Mouse (Mus musculus): Measurements from ENCODE around the gene Sox5. TPM values are rescaled to one million over a fixed set of nuclear protein-coding genes. Genes with fewer than 3 reads are reported as not detected.

Sox5 gene
- total RNA-seq, 2 experiments from 2014 or later: 15.5 to 16.1 TPM

- no peak for DNase-seq (ENCODE audit: low spot score in 2 of 2)
These were observed 955.8 kb downstream of the Sox5 start for GRCm38 (mm10) chr6:143825966-143826365.

GRCm38 (mm10) chr6:143825086-143825485 is 956.7 kb downstream of the Sox5 start:
- no peak for DNase-seq (ENCODE audit: low spot score in 2 of 2)

GRCm38 (mm10) chr6:143788446-143788845 is 993.3 kb downstream of the Sox5 start:
- DNase-seq (ENCODE audit: low spot score in 2 of 2): no peak

- DNase-seq (ENCODE audit: low spot score in 2 of 2): no peak
These were observed 994.4 kb downstream of the Sox5 start for GRCm38 (mm10) chr6:143787360-143787759.

- no peak for DNase-seq (ENCODE audit: low spot score in 2 of 2)
These were observed 996.1 kb downstream of the Sox5 start for GRCm38 (mm10) chr6:143785685-143786084.

Data from adrenal gland, postnatal 4 days (tissue).